Mouse (Mus musculus): ENCODE measurements at regions not wholly inside any gene's neighbourhood (a gene's known extent, or its start where the extent isn't known, plus 50 kb on each side); places are given as distances from the start of the nearest gene placed in this dataset.

- TF ChIP-seq CTCF (IDR thresholded peaks at IDR 0.05; ENCODE audit: low read depth, low read length) (no peak), POLR2A (IDR thresholded peaks at IDR 0.05; ENCODE audit: borderline replicate concordance, low read depth, low read length) (no peak)
Measured at GRCm38 (mm10) chr3:29030791-29031190, 51.0 kb upstream of the Egfem1 start.
